In the genomic region with DNA sequence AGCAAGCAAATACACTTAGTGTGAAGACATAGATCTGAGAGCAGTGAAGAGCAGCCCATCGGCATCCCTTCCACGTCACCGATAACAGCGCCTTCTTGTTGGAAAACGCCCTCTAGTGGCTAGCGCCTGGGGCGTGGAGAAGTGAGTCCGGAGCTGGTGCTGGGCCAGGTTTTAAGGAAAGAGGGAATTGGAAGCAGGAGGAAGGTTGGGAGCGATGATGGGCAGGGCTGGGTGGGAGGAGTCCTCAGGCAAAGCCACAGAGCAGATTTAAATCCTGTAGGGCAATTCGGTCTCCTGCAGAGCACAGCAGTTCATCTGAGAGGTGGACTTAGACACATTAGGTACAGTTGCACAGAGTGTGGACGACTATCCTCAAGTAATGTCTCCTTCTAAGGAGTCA, we compare ENCODE assay signal across 8 mouse cellular contexts. TPM values are rescaled to one million over a fixed set of nuclear protein-coding genes. Genes with fewer than 3 reads are reported as not detected.
A peak's percentile ranks its signal among the peaks of the same experiment; 100 is the strongest.
DNase-seq lines count a peak whose midpoint lies in the region; ATAC-seq and TF ChIP-seq lines count a peak whose summit lies in the region.

Gene Aox3, plus strand, starts transcription at position 251 of the 400 bp plus-strand sequence.

- peak; percentile 70 for TF ChIP-seq CTCF in E14TG2a.4 (conservative IDR thresholded peaks at IDR 0.05; ENCODE audit: low read length)
- peak; percentile 73 for TF ChIP-seq CTCF in liver, embryonic 14.5 days (IDR thresholded peaks at IDR 0.05; ENCODE audit: low read depth)

- DNase-seq in c-Kit-positive CD71-negative TER-119-negative erythroid progenitor cells, embryonic 14.5 days (ENCODE audit: low read depth) = peak; percentile 18
- peak; percentile 71 to 78 for DNase-seq in kidney, postnatal 25 days
- DNase-seq in liver, embryonic 14.5 days (ENCODE audit: low read depth in 3 of 3, low spot score in 3 of 3) = peak in 1 of 3 experiments; percentile 14
- DNase-seq in thymus, postnatal 25 days = peak; percentile 21

- H3K9ac ChIP-seq in forebrain, embryonic 12.5 days = no peak within 1 kb of the TSS
- H3K9ac ChIP-seq in heart, embryonic 15.5 days = no peak within 1 kb of the TSS
- H3K9ac ChIP-seq in liver, embryonic 14.5 days (replicated peaks) = no peak within 1 kb of the TSS
- 0 out of 2 replicates have a peak within 1 kb of the TSS, but pooled peaks have one; percentile 47 for H3K9ac ChIP-seq in neural tube, embryonic 13.5 days

- H3K4me1 ChIP-seq in E14TG2a.4 (replicated peaks; ENCODE audit: low read depth, low read length) = no peaks in the 10 kb centered on the region; the same call in 1 of the 2 replicates
- no peaks in the 10 kb centered on the region; the same call in 1 of the 2 replicates for H3K4me1 ChIP-seq in forebrain, embryonic 12.5 days
- peaks cover 7% of the 10 kb centered on the region; the same call in 1 of the 2 replicates for H3K4me1 ChIP-seq in heart, embryonic 15.5 days (replicated peaks)
- H3K4me1 ChIP-seq in liver, embryonic 14.5 days (replicated peaks; ENCODE audit: control insufficient read depth in 2 of 2, insufficient read depth in 2 of 2, low read length in 1 of 2) = no peaks in the 10 kb centered on the region
- H3K4me1 ChIP-seq in neural tube, embryonic 13.5 days (replicated peaks) = 0 out of 2 replicates have a peak, but pooled peaks cover 2% of the 10 kb centered on the region

- no peak for TF ChIP-seq EP300 in liver, embryonic 14.5 days (IDR thresholded peaks at IDR 0.05; ENCODE audit: low read depth)

- no peaks in the 10 kb centered on the region for H3K36me3 ChIP-seq in E14TG2a.4 (ENCODE audit: insufficient read depth, low read length)
- no peaks in the 10 kb centered on the region for H3K36me3 ChIP-seq in forebrain, embryonic 12.5 days (replicated peaks)
- no peaks in the 10 kb centered on the region for H3K36me3 ChIP-seq in heart, embryonic 15.5 days
- no peaks in the 10 kb centered on the region for H3K36me3 ChIP-seq in liver, embryonic 14.5 days (replicated peaks; ENCODE audit: control insufficient read depth, insufficient read depth, low read depth)
- no peaks in the 10 kb centered on the region for H3K36me3 ChIP-seq in neural tube, embryonic 13.5 days

- WGBS in forebrain, embryonic 12.5 days = 10% methylated on average over 11 of the region's 11 CpGs
- WGBS in heart, embryonic 15.5 days = 13% methylated on average over 11 of the region's 11 CpGs
- 19% methylated on average over 11 of the region's 11 CpGs for WGBS in liver, embryonic 14.5 days (ENCODE audit: insufficient replicate concordance)
- WGBS in neural tube, embryonic 13.5 days = 18% methylated on average over 11 of the region's 11 CpGs

- peak within 1 kb of the TSS; percentile 33 for H3K4me2 ChIP-seq in forebrain, embryonic 12.5 days
- peak within 1 kb of the TSS; percentile 37; the same call in 1 of the 2 replicates for H3K4me2 ChIP-seq in heart, embryonic 15.5 days
- H3K4me2 ChIP-seq in liver, embryonic 14.5 days (ENCODE audit: low read depth) = no peak within 1 kb of the TSS
- peak within 1 kb of the TSS; percentile 37; the same call in 1 of the 2 replicates for H3K4me2 ChIP-seq in neural tube, embryonic 13.5 days

- peak; percentile 69; the same call in 1 of the 2 replicates for ATAC-seq in forebrain, embryonic 12.5 days (ENCODE audit: low FRiP score)
- ATAC-seq in heart, embryonic 15.5 days (replicated peaks; ENCODE audit: insufficient number of reproducible peaks, insufficient read depth, low FRiP score, low read depth) = no peak
- no peak for ATAC-seq in liver, embryonic 14.5 days (ENCODE audit: insufficient read depth)
- peak; percentile 79 for ATAC-seq in neural tube, embryonic 13.5 days (ENCODE audit: low read depth)

- no peak within 1 kb of the TSS for H3K27ac ChIP-seq in forebrain, embryonic 12.5 days
- no peak within 1 kb of the TSS for H3K27ac ChIP-seq in heart, embryonic 15.5 days
- H3K27ac ChIP-seq in liver, embryonic 14.5 days = no peak within 1 kb of the TSS
- no peak within 1 kb of the TSS for H3K27ac ChIP-seq in neural tube, embryonic 13.5 days (replicated peaks)

- H3K27me3 ChIP-seq in E14TG2a.4 (ENCODE audit: insufficient read depth, low read length) = no peaks in the 10 kb centered on the region
- no peaks in the 10 kb centered on the region for H3K27me3 ChIP-seq in forebrain, embryonic 12.5 days
- H3K27me3 ChIP-seq in heart, embryonic 15.5 days = no peaks in the 10 kb centered on the region
- H3K27me3 ChIP-seq in liver, embryonic 14.5 days (ENCODE audit: control insufficient read depth, insufficient read depth, low read length) = no peaks in the 10 kb centered on the region
- H3K27me3 ChIP-seq in neural tube, embryonic 13.5 days = no peaks in the 10 kb centered on the region

- H3K9me3 ChIP-seq in E14TG2a.4 (ENCODE audit: low read length) = peaks cover 23% of the 10 kb centered on the region
- H3K9me3 ChIP-seq in forebrain, embryonic 12.5 days = no peaks in the 10 kb centered on the region
- H3K9me3 ChIP-seq in heart, embryonic 15.5 days (replicated peaks) = no peaks in the 10 kb centered on the region
- H3K9me3 ChIP-seq in liver, embryonic 14.5 days (ENCODE audit: control insufficient read depth, low read length) = no peaks in the 10 kb centered on the region
- no peaks in the 10 kb centered on the region for H3K9me3 ChIP-seq in neural tube, embryonic 13.5 days

- H3K4me3 ChIP-seq in E14TG2a.4 (replicated peaks; ENCODE audit: low read length) = no peak within 1 kb of the TSS
- no peak within 1 kb of the TSS for H3K4me3 ChIP-seq in forebrain, embryonic 12.5 days (replicated peaks)
- no peak within 1 kb of the TSS for H3K4me3 ChIP-seq in heart, embryonic 15.5 days
- H3K4me3 ChIP-seq in liver, embryonic 14.5 days (ENCODE audit: insufficient read depth in 1 of 2, low read depth in 2 of 2, low read length in 2 of 2) = no peak within 1 kb of the TSS
- H3K4me3 ChIP-seq in neural tube, embryonic 13.5 days = no peak within 1 kb of the TSS

RNA-seq across cellular contexts. Expression of gene Aox3, which starts in this region (rescaled TPM):
- 0.20 and 0.29 TPM in 2 replicates for polyA plus RNA-seq in forebrain, embryonic 12.5 days (2016; fragmentation: Nextera tagmentation; extraction: Ambion mirVana)
- polyA plus RNA-seq in heart, embryonic 15.5 days (2015; fragmentation: Nextera tagmentation; extraction: Ambion mirVana) = 0.43 and 1.1 TPM in 2 replicates
- polyA plus RNA-seq in liver, embryonic 14.5 days (2012; rRNA removed) = 0.09 and 0.12 TPM in 2 replicates
- 0.20 and 0.29 TPM in 2 replicates for polyA plus RNA-seq in liver, embryonic 14.5 days (2014; fragmentation: Nextera tagmentation; extraction: Ambion mirVana)
- polyA plus RNA-seq in neural tube, embryonic 13.5 days (2015; fragmentation: Nextera tagmentation; extraction: Ambion mirVana) = 0.17 and 0.28 TPM in 2 replicates

Comparison
In these comparisons a context has a peak if more than half of its experiments do, and no peak if none do; other contexts are left out.
1. Peak in ATAC-seq and H3K4me2 ChIP-seq in forebrain, embryonic 12.5 days; RNA of the gene not detected or under 1 TPM.
2. Peak in ATAC-seq, H3K9ac ChIP-seq and H3K4me2 ChIP-seq in neural tube, embryonic 13.5 days; RNA of the gene not detected or under 1 TPM.